Mouse (Mus musculus): ENCODE data around the gene Mtg2.
A peak's percentile ranks its signal among the peaks of the same experiment; 100 is the strongest.

The Mtg2 gene

GRCm38 (mm10) chr2:180104659-180105377, 34.4 kb downstream of the Mtg2 start:
- DNase-seq (ENCODE audit: low spot score) = no peak

- no peak for DNase-seq (ENCODE audit: low spot score)
These were observed 35.2 kb downstream of the Mtg2 start for GRCm38 (mm10) chr2:180105441-180106190.

GRCm38 (mm10) chr2:180107081-180107480, 36.7 kb downstream of the Mtg2 start:
- DNase-seq (ENCODE audit: low spot score) = peak; percentile 43

GRCm38 (mm10) chr2:180108285-180108684, 37.9 kb downstream of the Mtg2 start:
- DNase-seq (ENCODE audit: low spot score) = no peak

GRCm38 (mm10) chr2:180113909-180114890, 43.8 kb downstream of the Mtg2 start:
- no peak for DNase-seq (ENCODE audit: low spot score)

DNA sequence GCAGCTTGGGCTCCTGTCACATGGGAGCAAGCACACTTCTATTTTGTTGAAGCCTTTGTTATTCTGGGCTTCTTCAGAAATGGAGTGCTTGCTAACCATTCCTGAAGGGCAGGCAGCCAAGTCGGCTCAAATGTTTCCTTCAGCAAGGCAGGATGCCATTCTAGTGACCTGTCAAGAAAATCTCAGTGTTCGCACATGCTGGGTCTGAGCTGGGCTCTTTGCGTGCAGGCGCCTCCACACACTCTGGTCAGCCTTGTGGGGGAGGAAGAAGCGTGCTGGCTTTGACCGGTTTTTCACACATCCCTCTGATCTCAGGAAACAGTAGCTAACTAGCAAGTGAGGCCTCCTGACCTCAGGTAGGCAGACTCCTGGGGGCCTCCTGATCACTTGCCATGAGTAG, 44.9 kb downstream of the Mtg2 start:
- DNase-seq (ENCODE audit: low spot score) = no peak

DNA sequence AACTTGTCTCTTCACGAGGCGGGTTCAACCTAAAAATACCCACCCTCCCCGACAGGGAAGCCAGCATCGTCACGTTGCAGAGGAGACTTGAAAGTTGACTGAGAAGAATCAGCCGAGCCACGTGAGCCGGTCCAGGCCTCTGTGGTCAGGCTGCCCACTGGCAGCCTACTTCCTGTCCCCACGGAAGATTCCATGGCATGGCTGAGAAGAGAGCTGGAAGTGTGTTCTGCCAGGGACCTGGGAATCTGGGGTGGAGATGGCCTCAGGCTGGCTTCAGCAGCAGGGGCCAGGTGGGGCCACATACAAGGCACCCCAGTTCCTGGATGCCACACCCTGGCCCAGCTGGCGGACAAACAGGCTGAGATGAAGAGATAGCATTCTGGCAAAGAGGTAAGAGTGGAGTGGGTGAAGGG, 45.7 kb downstream of the Mtg2 start:
- DNase-seq (ENCODE audit: low spot score) = no peak

- DNase-seq (ENCODE audit: low spot score) = no peak
These were observed 46.5 kb downstream of the Mtg2 start for GRCm38 (mm10) chr2:180116741-180117484.

DNA sequence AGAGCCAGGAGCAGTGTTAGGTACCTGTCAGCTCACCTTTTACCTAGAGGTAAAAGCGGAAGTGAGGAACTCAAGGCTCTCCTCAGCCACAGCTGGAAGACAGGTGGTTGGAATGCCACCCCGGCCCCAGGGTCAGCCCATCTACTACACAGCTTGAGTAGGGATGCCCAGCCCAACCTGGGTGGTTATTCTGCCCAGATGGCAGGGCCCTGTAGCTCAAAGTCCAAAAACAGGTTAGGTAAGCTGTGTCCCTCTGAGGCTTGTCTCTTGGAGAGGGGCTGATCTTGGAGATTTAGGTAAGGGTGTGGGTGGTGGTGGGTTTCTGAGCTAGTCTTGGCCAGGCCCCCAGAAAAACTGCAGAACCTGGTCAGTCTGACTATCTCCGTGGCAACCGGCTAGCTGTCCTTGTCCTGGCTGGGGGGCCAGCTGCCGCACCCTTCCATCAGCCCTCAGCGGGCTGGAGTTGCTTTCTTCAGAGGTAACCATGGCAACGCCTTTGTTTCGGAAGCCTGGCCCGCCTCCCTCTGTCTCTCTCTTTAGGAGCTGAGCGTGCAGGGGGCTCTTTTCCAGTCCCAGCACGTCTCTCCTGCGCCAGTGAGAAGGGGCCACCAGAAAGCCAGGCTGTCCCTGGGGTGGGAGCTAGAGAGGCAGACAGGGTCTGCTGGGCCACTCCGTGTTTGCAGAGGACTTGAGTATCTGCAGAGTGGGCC, 47.3 kb downstream of the Mtg2 start:
- peak; percentile 86 for DNase-seq (ENCODE audit: low spot score)

- DNase-seq (ENCODE audit: low spot score) = peak; percentile 98
These were observed 48.5 kb downstream of the Mtg2 start, which contains the start of gene Osbpl2 for GRCm38 (mm10) chr2:180118661-180119438. Osbpl2 (plus strand) TSS chr2:180119306.

- DNase-seq (ENCODE audit: low spot score) = peak; percentile 47
These were observed 49.3 kb downstream of the Mtg2 start for GRCm38 (mm10) chr2:180119439-180120291.

DNA sequence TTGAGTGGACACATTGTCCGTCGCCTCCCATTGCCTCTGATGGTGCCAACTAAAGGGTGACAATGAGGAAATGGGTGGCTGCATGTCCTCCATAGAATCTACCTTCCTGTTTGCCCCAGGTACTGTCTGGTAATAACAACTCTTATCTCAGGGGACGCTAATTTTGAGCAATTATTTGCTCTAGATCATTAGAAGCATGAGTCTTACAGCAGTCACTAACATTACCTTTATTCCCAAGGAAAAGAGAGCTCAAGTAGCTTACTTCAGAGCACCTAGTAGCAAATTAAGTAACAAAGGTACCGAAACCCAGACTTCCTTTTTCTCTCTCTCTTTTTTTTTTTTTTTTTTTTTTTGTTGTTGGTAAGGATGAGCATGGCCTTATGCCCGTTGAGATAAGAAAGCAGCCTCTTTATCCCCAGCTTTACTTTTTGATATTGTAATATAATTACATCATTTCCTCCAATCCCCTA, 49.9 kb downstream of the Mtg2 start:
- DNase-seq (ENCODE audit: low spot score) = no peak

DNA sequence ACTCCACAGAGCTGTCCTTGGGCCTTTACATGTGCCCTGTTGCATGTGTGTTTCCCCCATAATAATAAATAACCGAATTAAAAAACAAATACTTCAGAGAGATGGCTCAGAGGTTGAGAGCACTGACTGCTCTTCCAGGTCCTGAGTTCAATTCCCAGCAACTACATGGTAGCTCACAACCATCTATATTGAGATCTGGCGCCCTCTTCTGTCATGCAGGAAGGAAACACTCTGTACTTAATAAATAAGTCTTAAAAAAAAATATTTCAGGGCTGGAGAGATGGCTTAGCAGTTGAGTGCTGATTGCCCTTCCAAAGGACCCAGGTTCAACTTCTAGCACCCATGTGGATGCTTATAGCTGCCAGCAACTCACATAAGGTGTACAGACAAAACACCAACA, 53.8 kb downstream of the Mtg2 start:
- no peak for DNase-seq (ENCODE audit: low spot score)

- DNase-seq (ENCODE audit: low spot score) = peak; percentile 19
These were observed 55.8 kb downstream of the Mtg2 start for GRCm38 (mm10) chr2:180126195-180126594.

DNA sequence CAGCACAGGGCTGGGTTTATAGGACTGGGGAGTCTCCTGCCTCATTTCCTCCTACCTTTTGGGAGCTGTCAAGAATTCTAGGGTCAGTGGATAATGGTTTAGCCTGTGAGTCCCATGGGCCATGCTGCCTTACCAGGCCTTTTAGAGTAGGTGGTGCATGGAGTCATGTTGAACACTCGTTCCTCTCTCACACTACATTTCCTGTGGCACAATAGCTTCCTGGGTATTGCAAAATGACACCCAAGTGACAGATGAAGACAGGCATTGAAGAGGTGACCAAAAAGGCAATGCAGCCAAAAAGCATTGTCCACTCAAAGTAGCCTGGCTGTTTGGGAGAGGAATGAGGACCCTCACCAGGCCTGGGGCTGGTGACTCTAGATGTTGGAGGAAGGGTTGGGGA, 57.3 kb downstream of the Mtg2 start:
- DNase-seq (ENCODE audit: low spot score) = no peak

DNA sequence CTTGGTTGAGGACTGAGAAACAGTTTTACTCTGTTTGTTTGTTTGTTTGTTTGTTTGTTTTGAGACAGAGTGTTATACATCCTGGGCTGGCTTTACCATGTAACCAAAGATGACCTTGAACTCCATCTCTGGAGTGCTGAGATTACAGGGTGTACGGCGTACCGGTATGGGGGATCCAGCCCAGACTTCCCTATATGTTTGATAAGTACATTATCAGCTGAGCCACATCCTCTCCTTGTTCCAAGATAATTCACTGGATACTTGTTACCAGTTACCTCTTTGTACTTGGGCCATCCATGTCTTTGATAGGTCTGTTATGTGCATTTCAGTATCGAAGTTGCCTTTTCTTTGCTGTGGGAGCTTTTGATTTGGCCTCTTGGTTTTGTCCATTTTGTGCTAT, 62.8 kb downstream of the Mtg2 start:
- no peak for DNase-seq (ENCODE audit: low spot score)

DNA sequence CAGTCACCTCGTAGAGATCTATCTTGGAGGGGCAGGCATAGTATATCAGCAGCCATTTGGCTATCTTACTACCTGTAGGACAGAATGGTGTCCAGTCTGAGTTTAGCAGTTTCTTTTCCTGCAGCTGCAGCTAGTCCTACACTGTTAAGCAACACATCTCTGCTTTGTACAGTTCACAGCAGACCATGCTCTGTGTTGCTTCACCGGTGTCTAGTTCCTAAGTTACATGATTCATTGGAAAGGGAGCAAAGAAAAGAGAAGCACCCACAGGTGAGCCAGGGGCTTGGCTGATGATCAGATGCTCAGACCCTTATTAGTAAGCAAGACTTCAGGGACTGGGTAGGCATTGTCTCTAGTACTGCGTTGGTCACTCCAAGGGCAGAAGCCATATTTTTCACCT, 63.5 kb downstream of the Mtg2 start:
- DNase-seq (ENCODE audit: low spot score) = no peak

- DNase-seq (ENCODE audit: low spot score) = no peak
These were observed 65.0 kb downstream of the Mtg2 start for GRCm38 (mm10) chr2:180135414-180135813.

Measured in embryo, embryonic 10.5 days (tissue).